Mouse (Mus musculus): ENCODE measurements around the gene Vwa8.

DNA sequence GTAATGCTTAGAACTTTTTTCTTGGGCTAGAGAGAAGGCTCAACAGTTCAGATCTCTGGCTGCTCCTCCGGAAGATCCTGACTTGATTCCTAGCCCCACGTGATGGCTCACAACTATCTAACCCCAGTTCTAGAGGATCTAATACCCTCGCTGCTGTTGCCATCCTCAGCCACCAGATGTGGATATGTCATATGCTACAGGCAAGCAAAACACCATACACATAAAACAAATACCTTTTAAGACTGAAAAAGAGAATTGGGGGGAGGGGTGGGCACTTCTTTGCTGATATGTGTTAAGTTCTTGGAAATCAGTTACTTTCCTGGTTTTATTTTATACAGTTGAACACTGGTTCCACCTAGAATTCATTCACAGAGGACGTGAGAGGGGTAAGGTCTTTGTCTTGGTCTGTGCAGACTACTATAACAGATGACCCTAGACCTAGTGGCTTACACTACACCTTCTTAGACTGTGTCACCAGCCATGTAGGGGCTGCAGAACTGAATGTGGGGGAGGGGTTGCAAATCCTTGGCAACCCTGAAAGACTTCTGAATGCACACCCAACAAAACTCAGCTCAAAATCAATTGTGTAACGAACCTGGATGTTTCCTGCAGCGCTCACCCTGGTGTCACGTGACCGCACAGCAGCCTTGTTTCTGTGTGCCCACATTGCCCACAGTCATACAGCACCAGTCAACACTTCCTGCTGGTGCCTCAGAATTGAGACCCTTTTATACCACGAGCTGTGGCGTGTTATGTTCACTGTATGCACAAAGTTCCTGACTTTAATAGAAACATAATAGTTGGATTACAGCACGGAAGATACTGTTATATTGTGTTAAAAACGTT, 394.4 kb downstream of the Vwa8 start:
- TF ChIP-seq MAFK (IDR thresholded peaks at IDR 0.05; ENCODE audit: insufficient replicate concordance, low read length) (no peak), CTCF (conservative IDR thresholded peaks at IDR 0.05 in 1 of 2, IDR thresholded peaks at IDR 0.05 in 1 of 2; ENCODE audit: low read depth in 2 of 2, low read length in 2 of 2) (no peak), POLR2A (IDR thresholded peaks at IDR 0.05; ENCODE audit: low read depth, low read length) (no peak), ZMIZ1 (IDR thresholded peaks at IDR 0.05; ENCODE audit: low read depth, low read length) (no peak), USF1 (IDR thresholded peaks at IDR 0.05; ENCODE audit: low read depth, low read length) (peak; percentile 72), RAD21 (IDR thresholded peaks at IDR 0.05; ENCODE audit: low read depth, low read length) (no peak), HCFC1 (IDR thresholded peaks at IDR 0.05; ENCODE audit: low read depth, low read length) (no peak)

Data from CH12.LX (cell line).